1 mouse cellular context compared by ENCODE assay signal in genomic region chr7:127935748-127936159, GRCm38 (mm10).
TF ChIP-seq lines count a peak whose summit lies in the region.

No protein-coding gene starts in this region.

TF ChIP-seq in MEL, 35 proteins besides CTCF, POLR2A, EP300 and RAD21 (continued from another document):
- no peak for TF ChIP-seq POLR2AphosphoS2 (IDR thresholded peaks at IDR 0.05; ENCODE audit: low read length)
- TF ChIP-seq SMC3 (IDR thresholded peaks at IDR 0.05; ENCODE audit: low read depth, low read length): no peak
- TF ChIP-seq USF2 (IDR thresholded peaks at IDR 0.05; ENCODE audit: borderline replicate concordance in 1 of 2, insufficient read depth in 1 of 2, low read depth in 1 of 2, low read length in 2 of 2): no peak
- TF ChIP-seq ZC3H11A (IDR thresholded peaks at IDR 0.05; ENCODE audit: low read depth, low read length): no peak
- TF ChIP-seq TAL1 (IDR thresholded peaks at IDR 0.05; ENCODE audit: low read length): no peak
- no peak for TF ChIP-seq MYC (IDR thresholded peaks at IDR 0.05; ENCODE audit: low read depth, low read length)
- no peak for TF ChIP-seq GATA1 (IDR thresholded peaks at IDR 0.05; ENCODE audit: low read depth, low read length)
- no peak for TF ChIP-seq ZNF384 (IDR thresholded peaks at IDR 0.05; ENCODE audit: low read depth, low read length)
- TF ChIP-seq JUND (IDR thresholded peaks at IDR 0.05; ENCODE audit: low read depth, low read length): no peak
- TF ChIP-seq TBP (IDR thresholded peaks at IDR 0.05; ENCODE audit: low read depth, low read length): no peak
